Comparison of ENCODE assay signal across 24 mouse cellular contexts in genomic region chr11:89418644-89419043, GRCm38 (mm10).
A peak's percentile ranks its signal among the peaks of the same experiment; 100 is the strongest.
DNase-seq lines count a peak whose midpoint lies in the region; ATAC-seq and TF ChIP-seq lines count a peak whose summit lies in the region.
"Had no signal": no experiment of that assay in that cellular context is flagged by ENCODE, and none has a peak within 500 bp of the region (broad histone marks: within the 10 kb centered on the region; RNA-seq: fewer than 3 reads in every experiment).

No protein-coding gene starts in this region.

- 46% methylated on average over 12 of the region's 12 CpGs for WGBS in heart, embryonic 10.5 days
- 44% methylated on average over 12 of the region's 12 CpGs for WGBS in lung, embryonic 14.5 days
- 67% methylated on average over 12 of the region's 12 CpGs for WGBS in lung, adult 2 months
- 58% methylated on average over 12 of the region's 12 CpGs for WGBS in liver, embryonic 12.5 days (ENCODE audit: insufficient replicate concordance)
- whole genome bisulfite sequencing in liver, embryonic 16.5 days (ENCODE audit: insufficient replicate concordance) = 63% methylated on average over 12 of the region's 12 CpGs

- H3K36me3 ChIP-seq in heart, embryonic 10.5 days = no peaks in the 10 kb centered on the region
- no peaks in the 10 kb centered on the region for H3K36me3 ChIP-seq in lung, embryonic 14.5 days (ENCODE audit: insufficient read depth)
- no peaks in the 10 kb centered on the region for H3K36me3 ChIP-seq in liver, embryonic 12.5 days
- no peaks in the 10 kb centered on the region for H3K36me3 ChIP-seq in liver, embryonic 16.5 days (ENCODE audit: control insufficient read depth, insufficient read depth)
- H3K36me3 ChIP-seq: embryonic facial prominence, embryonic 15.5 days; forebrain, embryonic 10.5 days; heart, embryonic 13.5 days; hindbrain, embryonic 10.5 days; intestine, embryonic 15.5 days had no signal

- no peaks in the 10 kb centered on the region for H3K27me3 ChIP-seq in heart, embryonic 10.5 days (ENCODE audit: insufficient read depth, poor library complexity, severe bottlenecking)
- no peaks in the 10 kb centered on the region for H3K27me3 ChIP-seq in lung, embryonic 14.5 days (ENCODE audit: insufficient read depth, low read length)
- H3K27me3 ChIP-seq in liver, embryonic 12.5 days (replicated peaks) = no peaks in the 10 kb centered on the region
- no peaks in the 10 kb centered on the region for H3K27me3 ChIP-seq in liver, embryonic 16.5 days (ENCODE audit: control insufficient read depth, insufficient read depth, low read depth, low read length)
- H3K27me3 ChIP-seq: embryonic facial prominence, embryonic 15.5 days; heart, embryonic 13.5 days; intestine, embryonic 15.5 days; Patski had no signal

- no peaks in the 10 kb centered on the region for H3K9me3 ChIP-seq in heart, embryonic 10.5 days
- no peaks in the 10 kb centered on the region for H3K9me3 ChIP-seq in lung, embryonic 14.5 days (ENCODE audit: low read depth, low read length)
- H3K9me3 ChIP-seq in liver, embryonic 12.5 days (replicated peaks) = no peaks in the 10 kb centered on the region
- no peaks in the 10 kb centered on the region for H3K9me3 ChIP-seq in liver, embryonic 16.5 days (replicated peaks; ENCODE audit: control insufficient read depth, low read length)
- H3K9me3 ChIP-seq: embryonic facial prominence, embryonic 15.5 days; forebrain, embryonic 10.5 days; heart, embryonic 13.5 days; hindbrain, embryonic 10.5 days; intestine, embryonic 15.5 days had no signal

- H3K27ac ChIP-seq in heart, embryonic 10.5 days = peak overlapping the region; percentile 62; the same call in 1 of the 2 replicates
- H3K27ac ChIP-seq in lung, embryonic 14.5 days (ENCODE audit: low read depth) = no peak overlapping the region
- H3K27ac ChIP-seq in liver, embryonic 12.5 days = 0 out of 2 replicates have a peak overlapping the region, but pooled peaks have one; percentile 30
- H3K27ac ChIP-seq in liver, embryonic 16.5 days (ENCODE audit: low read length) = peak overlapping the region; percentile 14; the same call in 1 of the 2 replicates
- H3K27ac ChIP-seq: embryonic facial prominence, embryonic 15.5 days; forebrain, embryonic 10.5 days; gastrocnemius, adult 2 months; heart, embryonic 13.5 days; hindbrain, embryonic 10.5 days; hindbrain, embryonic 14.5 days; intestine, embryonic 15.5 days had no signal

- intact Hi-C loops in heart, postnatal 14 days (cut with DNase I) = no loop called here

- TF ChIP-seq CTCF in lung, embryonic 14.5 days (IDR thresholded peaks at IDR 0.05; ENCODE audit: low read depth) = no peak
- no peak for TF ChIP-seq CTCF in lung, adult 2 months (IDR thresholded peaks at IDR 0.05; ENCODE audit: insufficient read depth, low read length)

- ATAC-seq in lung, embryonic 14.5 days (ENCODE audit: insufficient read depth) = 0 out of 2 replicates have a peak, but pooled peaks have one; percentile 49
- peak; percentile 89 for ATAC-seq in liver, embryonic 12.5 days
- ATAC-seq in liver, embryonic 16.5 days (ENCODE audit: low read depth) = peak; percentile 82
- ATAC-seq: activated CD4-positive, CD25-positive, alpha-beta regulatory T cell, adult 4 months; forebrain, embryonic 14.5 days; intestine, embryonic 15.5 days; Patski had no signal

- TF ChIP-seq POLR2A in lung, adult 2 months (IDR thresholded peaks at IDR 0.05; ENCODE audit: borderline replicate concordance, extremely low read depth, low read depth, low read length) = no peak

- peak; percentile 79 for DNase-seq in heart, embryonic 10.5 days (ENCODE audit: low spot score)
- DNase-seq in heart, postnatal 14 days = no peak
- no peak for DNase-seq in lung, embryonic 14.5 days
- DNase-seq in lung, adult 2 months = no peak
- no peak for DNase-seq in thymus, postnatal 25 days
- DNase-seq: adrenal gland, postnatal 25 days; cerebellum, adult 11 months; cerebellum, adult 9-11 months; cerebellum, postnatal 36 days; embryo, embryonic 11 days; gastrocnemius, adult 2 months; gastrocnemius, postnatal 25 days had no signal

- no peak overlapping the region for H3K4me3 ChIP-seq in heart, embryonic 10.5 days
- H3K4me3 ChIP-seq in lung, embryonic 14.5 days (ENCODE audit: low read depth, low read length) = no peak overlapping the region
- H3K4me3 ChIP-seq in lung, adult 2 months (replicated peaks; ENCODE audit: extremely low read depth, low read depth, low read length) = no peak overlapping the region
- H3K4me3 ChIP-seq in liver, embryonic 12.5 days = no peak overlapping the region
- H3K4me3 ChIP-seq in liver, embryonic 16.5 days (ENCODE audit: low read depth, low read length) = no peak overlapping the region
- H3K4me3 ChIP-seq: embryonic facial prominence, embryonic 15.5 days; erythroblast, embryonic 14.5 days; forebrain, embryonic 10.5 days; gastrocnemius, adult 2 months; heart, embryonic 13.5 days; hindbrain, embryonic 10.5 days; intestine, embryonic 15.5 days had no signal

- H3K4me1 ChIP-seq in heart, embryonic 10.5 days = peaks cover 16% of the 10 kb centered on the region
- H3K4me1 ChIP-seq in lung, embryonic 14.5 days (ENCODE audit: insufficient read depth) = no peaks in the 10 kb centered on the region
- H3K4me1 ChIP-seq in lung, adult 2 months (ENCODE audit: control insufficient read depth, insufficient read depth, low read length) = no peaks in the 10 kb centered on the region; the same call in 1 of the 2 replicates
- H3K4me1 ChIP-seq in liver, embryonic 12.5 days = no peaks in the 10 kb centered on the region
- H3K4me1 ChIP-seq in liver, embryonic 16.5 days (ENCODE audit: control insufficient read depth, low read depth, low read length) = no peaks in the 10 kb centered on the region
- H3K4me1 ChIP-seq: hindbrain, embryonic 10.5 days; intestine, embryonic 15.5 days had no signal

- H3K9ac ChIP-seq in lung, embryonic 14.5 days = no peak overlapping the region
- no peak overlapping the region for H3K9ac ChIP-seq in liver, embryonic 12.5 days
- H3K9ac ChIP-seq in liver, embryonic 16.5 days (ENCODE audit: low read depth, low read length) = no peak overlapping the region
- H3K9ac ChIP-seq: embryonic facial prominence, embryonic 15.5 days; heart, embryonic 13.5 days; hindbrain, embryonic 14.5 days; intestine, embryonic 15.5 days had no signal

- H3K4me2 ChIP-seq in lung, embryonic 14.5 days = no peak overlapping the region
- no peak overlapping the region for H3K4me2 ChIP-seq in liver, embryonic 12.5 days
- H3K4me2 ChIP-seq in liver, embryonic 16.5 days (ENCODE audit: low read depth, low read length) = no peak overlapping the region
- H3K4me2 ChIP-seq: embryonic facial prominence, embryonic 15.5 days; heart, embryonic 13.5 days; hindbrain, embryonic 14.5 days; intestine, embryonic 15.5 days had no signal
